Mouse (Mus musculus): ENCODE measurements at regions not wholly inside any gene's neighbourhood (a gene's known extent, or its start where the extent isn't known, plus 50 kb on each side); places are given as distances from the start of the nearest gene placed in this dataset.

GRCm38 (mm10) chr2:160583506-160583905 lies 62.2 kb upstream of the Top1 start:
- no peak for DNase-seq (ENCODE audit: low spot score)

DNA sequence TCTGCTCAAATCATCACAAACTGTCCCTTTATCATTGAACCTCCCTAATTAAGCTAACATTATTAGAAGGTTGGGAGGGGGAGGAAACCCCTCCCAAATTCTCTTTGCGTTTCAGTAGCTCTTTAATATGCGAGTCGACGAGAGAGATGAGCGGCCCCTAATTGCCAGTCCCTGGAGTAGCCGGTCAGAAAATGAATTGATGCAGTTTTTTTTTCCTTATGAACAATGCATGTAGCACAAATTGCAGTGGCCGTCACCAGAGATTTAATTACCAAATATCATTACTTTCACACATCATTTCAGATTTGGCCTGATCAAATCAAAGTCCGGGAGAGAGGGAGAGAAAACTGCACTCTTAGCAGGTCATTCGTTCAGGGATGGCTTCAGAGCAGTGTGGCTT lies 61.1 kb upstream of the Top1 start:
- no peak for DNase-seq (ENCODE audit: low spot score)

GRCm38 (mm10) chr2:160587015-160587835 lies 58.5 kb upstream of the Top1 start:
- no peak for DNase-seq (ENCODE audit: low spot score)

DNA sequence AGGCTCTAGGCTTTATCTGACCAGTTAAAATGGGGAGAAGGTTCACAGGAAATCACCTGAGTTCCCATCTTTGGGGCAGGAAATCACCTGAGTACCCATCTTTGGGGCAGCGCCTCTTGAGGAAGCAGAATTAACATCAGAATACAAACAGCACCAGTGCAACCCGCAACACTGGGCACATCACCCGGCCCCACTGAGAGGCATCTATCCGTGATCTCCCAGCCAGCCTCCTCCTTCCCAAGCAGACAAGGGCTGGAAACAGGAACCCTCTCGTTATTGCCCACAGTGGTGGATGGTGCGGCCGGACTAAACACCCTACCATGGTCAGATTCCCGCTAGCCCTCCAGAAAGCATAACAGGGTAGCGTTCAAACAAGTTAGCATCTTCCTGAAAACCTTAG lies 57.3 kb upstream of the Top1 start:
- DNase-seq (ENCODE audit: low spot score) = no peak

GRCm38 (mm10) chr2:160590209-160590910 lies 55.3 kb upstream of the Top1 start:
- no peak for DNase-seq (ENCODE audit: low spot score)

- DNase-seq (ENCODE audit: low spot score) = no peak
Measured at GRCm38 (mm10) chr2:160591446-160592180, 54.1 kb upstream of the Top1 start.

GRCm38 (mm10) chr2:160593035-160593434 lies 52.7 kb upstream of the Top1 start:
- peak; percentile 76 for DNase-seq (ENCODE audit: low spot score)

All from urinary bladder, postnatal 25 days (tissue).